Mouse (Mus musculus) spleen, postnatal 14 days (tissue): ENCODE data around the gene Arhgap44.

Source experiments
- DNase-seq, 2 experiments: peaks; one replicate each; pipeline ENCODE4 v3.0.0; 2021 to 2022; ENCODE audit warnings: low spot score in 2 of 2

Gene Arhgap44

DNA sequence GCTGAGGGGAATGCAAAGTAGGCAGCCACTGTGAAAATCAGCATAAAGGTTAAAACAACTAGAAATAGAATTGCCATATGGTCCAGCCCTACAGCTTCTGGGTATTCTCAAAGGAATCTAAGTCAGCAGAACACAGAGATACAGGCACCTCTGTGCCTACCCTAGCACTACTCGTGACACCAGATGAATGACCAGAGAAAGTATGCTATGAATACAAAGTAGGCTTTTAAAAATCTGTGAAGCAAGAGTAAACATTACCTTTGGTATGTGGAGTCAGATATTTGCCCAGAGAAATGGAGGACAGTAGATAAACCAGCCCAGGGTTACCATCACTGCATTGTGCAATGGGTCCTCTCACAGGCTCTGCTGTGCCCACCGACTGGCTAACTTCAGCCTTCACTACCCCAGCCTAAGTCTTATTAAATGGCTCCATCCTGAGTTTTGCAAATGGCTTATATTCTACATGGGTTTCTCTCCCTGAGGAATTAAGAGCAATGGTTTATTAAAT lies 25.6 kb downstream of the Arhgap44 start:
- no peak for DNase-seq

DNA sequence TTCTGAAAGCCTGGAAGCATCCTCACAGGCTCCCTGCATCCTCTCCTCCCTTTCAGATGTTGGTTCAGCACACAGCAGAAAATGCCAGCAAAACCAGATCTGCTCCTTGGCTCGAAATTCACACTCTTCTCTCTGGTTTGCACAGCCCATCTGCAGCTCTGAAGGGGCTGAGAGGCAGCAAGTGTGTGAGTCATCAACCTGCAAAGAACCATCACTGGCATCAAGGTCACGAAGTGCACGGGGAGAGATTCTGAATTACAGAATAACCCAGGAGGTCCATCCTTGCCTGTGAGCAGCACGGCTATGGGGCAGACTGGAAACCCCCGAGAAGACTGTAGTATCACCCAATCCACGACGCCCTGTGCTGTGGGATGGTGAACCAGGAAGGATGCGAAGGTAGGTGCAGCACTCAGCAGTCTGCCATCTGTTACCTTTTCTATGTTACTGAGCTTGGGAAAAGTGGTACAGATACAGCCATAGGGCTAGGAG lies 27.5 kb downstream of the Arhgap44 start:
- no peak for DNase-seq

DNA sequence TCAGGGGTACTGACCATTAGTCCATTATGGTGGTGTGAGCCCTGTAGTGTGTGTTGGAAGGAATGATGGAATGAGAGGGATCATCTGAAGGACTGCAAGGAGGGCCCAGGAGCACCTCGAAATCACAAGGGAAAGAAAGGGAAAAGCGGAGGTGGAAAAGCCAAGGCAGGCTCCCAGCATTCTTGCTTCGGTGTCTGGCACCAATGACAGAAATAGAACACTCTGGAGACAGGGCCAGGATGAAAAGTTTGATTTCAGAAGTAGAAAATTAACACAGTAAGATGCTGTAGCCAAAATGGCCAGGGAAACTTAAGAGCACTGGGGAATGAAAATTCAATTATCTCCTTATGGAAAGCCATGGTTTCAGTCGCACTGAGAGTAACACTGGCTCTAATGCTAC lies 29.1 kb downstream of the Arhgap44 start:
- no peak for DNase-seq

DNA sequence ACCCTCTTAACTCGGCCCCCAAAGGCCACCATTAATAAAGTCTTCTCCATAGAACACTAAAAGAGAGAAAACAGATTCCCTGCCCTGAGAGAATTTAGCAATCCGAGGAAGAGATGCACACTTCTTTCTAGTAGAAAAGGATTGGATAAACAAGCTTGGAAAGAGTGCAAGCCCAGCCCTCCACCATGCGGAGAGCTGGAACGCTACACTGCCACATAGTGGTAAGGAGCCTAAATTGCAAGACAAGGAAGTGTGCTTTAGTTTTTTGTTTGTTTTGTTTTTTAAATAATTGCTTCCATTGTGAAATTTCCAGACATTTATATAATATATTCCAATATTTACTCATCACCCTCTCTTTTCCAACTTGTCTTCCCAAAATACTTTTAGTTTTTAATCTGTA lies 33.7 kb downstream of the Arhgap44 start:
- DNase-seq, result no peak

DNA sequence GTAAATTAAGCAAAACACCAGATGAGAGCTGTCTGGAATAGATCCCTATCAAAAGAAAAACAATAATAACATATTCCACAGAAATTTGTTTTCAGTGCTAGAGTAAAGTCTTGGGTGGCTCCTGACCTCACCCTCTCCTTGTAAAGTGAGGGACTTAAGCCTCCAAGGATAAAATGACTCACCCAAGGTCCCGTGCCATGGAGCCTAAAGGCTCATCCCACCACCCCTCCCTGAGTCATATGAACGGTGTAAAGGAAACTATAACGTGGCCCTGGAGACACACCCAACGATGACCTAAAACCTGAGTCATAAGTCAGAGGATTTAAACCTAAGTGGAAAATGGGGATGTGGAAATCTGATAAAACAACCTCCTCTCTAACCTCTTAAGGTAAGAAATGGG lies 34.1 kb downstream of the Arhgap44 start:
- no peak for DNase-seq

DNA sequence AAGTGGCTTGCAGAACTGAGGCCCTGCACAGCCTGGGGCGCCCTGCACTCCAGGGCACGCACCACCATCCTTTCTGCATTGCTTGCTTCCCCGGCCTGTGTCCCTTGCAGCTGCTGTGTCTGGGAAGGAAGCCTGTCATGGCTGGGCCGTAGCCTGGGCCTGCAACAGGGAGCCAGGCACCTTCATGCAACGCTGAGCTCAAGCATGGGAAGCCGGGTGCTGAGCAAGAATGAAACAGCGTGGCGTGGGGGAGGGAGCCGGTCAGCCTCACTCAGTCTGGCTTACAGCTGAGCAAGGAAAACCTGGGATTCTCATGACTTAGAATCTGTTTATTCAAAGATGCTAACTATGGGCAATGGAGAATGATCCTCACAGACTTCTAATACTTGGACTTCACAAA lies 36.2 kb downstream of the Arhgap44 start:
- DNase-seq, result no peak

DNA sequence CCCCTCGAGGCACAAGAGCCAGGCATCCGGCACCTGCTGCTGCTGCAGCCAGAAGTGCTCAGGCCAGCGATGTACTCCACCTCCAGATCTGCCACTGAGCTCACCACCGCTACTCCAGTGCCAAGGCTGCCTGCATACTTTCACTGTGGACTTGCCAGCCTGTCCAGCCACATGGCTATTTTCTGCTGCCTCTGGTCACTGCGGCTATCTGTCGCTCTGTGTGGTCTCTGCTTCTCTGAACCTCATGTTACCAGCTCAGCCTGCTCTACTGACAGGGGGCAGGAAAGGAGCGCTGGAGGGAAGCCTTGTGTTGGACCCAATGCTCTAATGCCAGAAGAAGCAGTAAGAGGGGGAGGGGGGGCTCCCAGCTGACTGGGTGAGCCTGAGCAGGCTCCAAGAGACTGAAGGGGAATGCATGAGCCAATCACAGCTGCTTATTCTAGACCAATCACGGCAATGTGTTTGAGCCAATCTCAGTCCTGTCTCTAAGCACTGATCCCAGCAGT lies 37.8 kb downstream of the Arhgap44 start:
- no peak for DNase-seq

DNA sequence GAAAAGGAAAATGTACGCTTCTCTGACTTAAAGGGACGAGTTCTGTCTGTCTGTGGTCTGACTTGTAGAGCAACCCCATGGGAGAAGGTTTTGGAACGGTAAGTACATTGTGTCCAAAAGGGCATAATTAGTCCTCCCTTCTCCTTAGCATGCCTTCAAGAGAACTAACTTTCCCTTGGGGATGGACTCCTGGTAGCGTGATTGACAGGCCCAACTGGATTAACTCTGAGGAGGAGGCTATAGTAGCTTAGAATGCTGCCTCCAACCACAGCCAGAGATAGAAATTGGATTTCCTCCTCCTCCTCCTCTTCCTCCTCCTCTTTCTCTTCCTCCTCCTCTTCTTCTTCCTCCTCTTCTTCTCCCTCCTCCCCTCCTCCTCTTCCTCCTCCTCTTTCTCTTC lies 42.5 kb downstream of the Arhgap44 start:
- DNase-seq, result no peak

DNA sequence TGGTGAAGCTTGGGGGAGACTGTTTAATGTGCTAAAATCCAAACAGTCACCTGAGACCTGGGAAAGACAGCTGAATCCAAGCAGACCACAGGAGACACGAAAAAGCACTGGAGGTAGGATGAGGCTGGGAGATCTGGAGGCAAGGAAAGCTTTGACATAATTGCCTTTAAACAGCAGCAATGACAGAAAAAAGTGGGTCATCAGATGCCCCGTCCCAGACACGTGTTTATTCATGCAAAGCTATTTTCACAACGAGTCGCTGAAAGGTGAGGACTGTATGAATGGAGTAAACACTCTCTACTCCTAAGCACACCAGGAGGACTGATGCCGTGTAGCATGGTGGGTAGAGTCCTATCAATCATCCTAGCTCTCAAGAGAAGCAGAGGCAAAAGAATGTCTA lies 47.0 kb downstream of the Arhgap44 start:
- no peak for DNase-seq

DNA sequence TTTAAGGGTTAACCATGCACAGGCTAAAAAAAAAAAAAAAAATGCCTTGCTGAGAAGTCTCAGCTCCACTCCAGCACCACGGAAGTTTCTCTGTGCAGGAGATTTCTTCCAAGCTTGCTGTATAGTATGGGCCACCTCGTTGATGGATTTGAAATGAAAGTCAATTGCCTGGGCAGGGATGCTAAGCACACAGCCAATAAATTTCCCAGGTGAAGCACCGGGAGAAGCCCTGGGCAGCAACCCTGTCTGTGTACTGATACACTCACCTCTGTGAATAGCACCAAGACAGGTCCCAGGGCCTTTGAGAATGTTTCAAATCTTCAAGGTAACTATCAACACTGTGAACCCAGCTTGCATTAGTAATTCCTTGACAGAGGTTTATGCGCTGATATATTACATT lies 50.7 kb downstream of the Arhgap44 start:
- no peak for DNase-seq

DNA sequence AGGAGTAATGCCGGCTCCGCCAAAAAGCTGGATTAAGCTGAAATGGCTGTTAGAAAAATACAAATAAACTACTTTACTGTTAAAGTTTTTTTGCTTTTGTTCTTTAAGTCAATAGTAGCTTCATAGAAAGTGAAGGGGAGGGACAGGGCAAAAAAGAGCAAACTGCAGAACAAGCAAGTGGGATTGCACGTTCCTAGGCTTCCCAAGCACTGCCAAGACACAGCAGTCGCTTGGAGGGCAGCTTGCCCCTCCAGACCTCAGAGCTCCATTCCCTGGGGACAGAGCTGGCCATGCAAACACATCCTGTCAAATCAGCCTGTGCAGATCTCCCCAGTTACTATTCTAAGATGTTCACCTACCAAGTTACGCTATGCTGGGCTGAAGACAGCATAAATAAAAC lies 51.1 kb downstream of the Arhgap44 start:
- DNase-seq, result no peak

DNA sequence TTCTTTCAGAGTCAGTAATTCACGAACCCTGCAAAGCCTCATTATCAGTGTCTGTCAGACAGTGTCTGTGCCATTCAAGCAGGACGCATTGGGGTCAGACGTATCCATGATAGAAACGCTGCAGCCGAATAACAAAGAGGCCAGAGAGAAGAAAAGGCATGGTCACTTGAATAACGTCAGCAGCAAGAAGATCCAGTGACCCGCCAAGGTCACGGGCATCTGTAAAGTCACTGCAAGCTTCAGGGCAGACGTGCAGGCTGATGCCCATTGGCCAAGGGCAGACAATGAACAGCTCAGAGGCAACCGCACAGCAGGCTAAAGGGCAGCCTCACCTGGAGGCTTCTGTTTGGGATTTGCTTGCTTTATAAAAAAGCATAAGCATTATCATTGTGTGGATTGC lies 52.7 kb downstream of the Arhgap44 start:
- DNase-seq, result no peak

DNA sequence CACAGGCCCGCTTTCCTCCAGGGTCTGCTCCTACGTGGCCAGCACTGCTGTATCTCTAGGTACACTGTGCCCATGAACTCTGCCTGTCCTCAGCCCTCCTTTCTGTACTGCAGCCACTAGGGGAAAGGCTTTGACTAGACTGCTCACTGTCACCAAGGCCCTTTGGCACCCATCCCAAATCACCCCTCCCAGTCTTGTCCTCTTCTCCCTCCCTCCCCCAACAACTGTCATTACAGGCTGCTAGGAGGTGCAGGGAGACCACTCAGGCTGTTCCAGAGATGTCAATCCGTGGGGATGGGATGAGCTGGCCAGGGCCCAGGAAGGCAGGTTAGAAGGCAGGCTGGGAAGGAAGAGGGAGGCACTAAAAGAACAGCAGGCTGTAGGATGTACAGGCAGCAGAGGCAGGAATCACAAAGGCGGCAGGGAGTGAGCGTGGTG lies 55.0 kb downstream of the Arhgap44 start:
- DNase-seq, result no peak

DNA sequence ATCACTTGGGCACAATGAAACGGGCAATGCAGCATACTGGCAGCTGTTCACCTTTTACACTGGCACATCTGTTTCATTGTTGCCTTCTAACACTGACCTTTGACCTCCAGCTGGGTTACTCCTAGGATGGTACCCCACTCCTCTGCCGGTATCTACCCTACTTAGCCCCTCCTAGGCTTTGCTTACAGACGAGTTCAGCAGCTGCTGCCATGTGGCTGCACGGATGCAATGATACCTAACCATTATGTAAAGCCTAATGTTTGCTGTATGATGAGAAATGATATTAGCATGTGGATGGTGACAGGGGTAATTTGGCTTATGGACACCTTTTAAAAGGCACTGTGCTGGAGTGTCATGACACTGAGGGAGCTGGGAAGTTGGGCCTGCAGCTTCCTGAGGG lies 55.6 kb downstream of the Arhgap44 start:
- DNase-seq, result no peak

DNA sequence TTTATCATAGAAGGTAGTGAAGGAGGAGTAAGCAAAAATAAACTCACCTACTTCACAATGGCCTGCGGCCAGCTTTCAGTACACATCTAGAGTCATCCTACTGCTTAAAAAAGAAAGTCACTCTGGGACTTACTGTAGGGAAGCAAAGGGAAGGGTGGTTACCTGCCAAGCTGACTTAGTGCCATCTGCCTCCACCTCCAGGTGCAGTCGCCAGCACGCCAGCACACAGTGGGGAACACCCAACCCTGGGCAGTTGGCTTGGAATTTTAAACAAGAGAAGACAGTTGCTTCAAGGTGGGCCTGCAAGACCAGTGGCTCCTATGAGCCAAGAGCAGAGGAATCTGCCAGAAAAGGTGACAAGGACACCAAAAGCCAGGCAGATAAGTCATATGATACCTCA lies 58.7 kb downstream of the Arhgap44 start:
- no peak for DNase-seq

DNA sequence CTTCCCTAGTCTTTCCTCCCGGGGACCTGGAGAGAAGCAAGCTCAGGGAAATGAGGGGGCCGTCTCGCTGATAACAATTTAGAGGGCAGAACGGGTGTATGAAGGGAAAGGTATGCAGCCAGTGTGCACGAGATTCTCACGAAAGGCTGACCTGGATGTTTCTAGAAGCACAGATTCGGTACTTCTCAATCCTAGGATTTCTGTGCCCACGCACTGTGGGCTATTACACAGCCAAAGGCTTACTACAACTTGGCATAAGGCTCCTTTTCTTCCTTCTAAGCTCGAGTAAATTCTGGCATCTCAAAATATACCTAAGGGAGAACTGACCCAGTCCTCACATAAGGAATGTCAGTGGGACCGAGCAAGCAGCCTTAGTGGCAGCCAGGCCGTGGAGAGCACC lies 61.6 kb downstream of the Arhgap44 start:
- DNase-seq, result no peak

DNA sequence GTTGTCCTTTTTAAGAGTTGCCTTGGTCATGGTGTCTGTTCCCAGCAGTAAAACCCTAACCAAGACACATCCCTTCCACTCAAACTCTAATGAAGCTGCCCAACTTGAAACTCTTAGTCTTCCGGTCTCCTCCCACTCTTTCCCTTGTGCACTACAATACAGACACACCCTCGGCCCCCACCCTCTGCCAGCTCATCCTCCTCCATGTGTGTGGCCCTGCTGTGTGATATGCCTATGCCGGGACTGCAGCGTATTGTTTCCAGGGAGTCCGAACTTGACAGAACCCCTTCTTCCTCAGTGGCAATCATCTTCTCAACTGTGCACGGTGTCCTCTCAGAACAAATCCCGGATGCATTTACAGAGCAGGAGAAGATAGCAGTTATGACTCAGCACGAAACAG lies 62.7 kb downstream of the Arhgap44 start:
- DNase-seq, result no peak

DNA sequence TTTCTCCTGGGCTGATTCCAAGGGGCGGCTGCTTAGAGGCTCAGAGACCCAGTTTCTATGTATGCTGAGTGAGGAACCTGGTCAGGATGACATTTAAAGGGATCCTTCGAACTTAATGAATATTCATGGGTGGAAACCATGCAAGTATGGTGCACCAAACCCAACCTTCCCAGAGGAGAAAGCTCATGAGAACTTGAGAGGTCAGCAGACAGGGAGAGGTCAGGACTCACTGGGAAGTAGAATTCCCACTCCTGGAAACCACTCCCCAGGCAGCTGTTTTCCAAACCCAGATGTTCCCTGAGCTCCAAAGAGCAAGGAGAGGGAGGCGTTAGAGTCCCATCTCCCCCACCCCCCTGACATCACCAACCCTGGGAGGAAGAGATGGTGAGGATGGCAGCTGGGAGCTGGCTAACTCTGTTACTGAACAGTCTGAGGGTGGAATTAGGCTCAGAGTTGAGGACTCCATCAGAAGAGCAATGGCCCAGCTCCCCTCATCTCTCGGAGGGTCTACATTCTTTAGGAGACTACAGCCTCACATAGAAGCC lies 65.2 kb downstream of the Arhgap44 start:
- DNase-seq, result no peak

DNA sequence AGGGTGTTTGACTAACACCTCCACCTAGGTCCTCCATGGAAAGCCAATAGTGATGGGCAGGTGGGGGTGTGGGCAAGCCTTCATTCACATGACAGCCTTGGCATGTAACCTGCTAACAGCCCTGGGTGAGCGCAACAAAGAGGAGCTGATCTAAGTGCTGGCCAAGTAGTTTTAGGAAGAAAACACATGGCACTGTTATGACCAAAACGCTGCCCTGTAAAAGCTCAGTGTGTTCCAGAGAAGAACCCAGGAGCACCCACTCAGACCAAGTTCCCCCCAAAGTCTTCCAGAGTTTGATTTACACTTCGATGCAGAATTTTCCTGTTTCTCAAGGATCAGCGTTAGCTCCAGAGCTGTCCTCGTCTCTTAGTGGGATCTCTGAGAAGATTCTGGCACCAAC lies 65.9 kb downstream of the Arhgap44 start:
- DNase-seq, result no peak

DNA sequence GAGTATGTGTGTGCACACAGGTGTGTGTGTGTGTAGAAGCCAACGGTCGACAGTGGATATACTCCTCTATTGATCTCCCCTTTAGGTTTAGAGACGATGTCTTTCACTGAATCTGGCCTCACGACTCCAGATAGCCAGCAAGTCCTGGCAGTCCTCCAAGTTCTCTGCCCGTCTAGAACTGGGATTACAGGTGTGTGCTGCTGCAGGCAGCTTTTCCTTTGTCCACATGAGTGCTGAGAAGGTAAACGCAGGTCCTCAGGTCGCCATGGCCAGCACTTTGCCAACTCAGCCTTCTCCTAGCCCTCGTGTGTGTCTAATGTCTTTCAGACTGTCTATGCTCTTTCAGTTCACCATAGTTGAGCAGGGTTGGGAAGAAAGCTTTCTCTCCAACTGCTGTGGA lies 69.9 kb downstream of the Arhgap44 start:
- DNase-seq, result no peak

DNA sequence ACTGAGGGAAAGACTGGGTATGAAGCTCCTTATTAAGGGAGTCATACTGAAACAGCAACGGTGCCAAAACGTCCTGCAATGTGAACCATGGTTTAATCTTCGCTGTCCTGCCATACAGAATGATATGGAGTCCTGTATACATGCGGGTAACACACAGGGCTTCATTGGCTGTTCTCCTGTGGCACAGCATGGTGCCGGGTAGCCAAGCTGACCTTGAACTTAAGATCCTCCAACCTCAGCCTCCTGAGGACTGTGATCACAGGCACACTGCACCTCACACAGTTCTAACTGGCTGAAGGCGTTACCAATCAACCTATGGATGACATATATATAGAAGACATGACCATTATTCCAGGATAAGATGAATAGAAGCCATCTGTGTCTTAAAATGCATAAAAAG lies 72.4 kb downstream of the Arhgap44 start:
- DNase-seq, result no peak

DNA sequence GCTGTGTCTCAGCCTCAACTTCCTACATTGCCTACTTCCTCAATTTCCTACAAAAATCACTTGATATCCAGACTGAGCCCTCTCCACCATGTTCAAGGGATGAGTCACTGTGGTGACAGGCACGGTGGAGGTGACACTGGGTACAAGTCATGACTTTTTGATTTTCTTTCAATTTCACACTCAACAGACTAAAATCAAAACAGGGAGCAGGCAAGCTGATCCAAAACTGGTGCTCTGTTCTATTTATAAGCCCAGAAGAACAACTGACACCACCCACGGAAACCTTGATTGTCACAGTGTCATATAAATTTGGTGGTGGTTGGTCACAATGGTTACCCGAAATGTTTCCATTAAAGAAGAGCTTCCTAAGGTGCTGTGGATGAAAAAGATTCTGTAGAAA lies 72.8 kb downstream of the Arhgap44 start:
- DNase-seq, result no peak

DNA sequence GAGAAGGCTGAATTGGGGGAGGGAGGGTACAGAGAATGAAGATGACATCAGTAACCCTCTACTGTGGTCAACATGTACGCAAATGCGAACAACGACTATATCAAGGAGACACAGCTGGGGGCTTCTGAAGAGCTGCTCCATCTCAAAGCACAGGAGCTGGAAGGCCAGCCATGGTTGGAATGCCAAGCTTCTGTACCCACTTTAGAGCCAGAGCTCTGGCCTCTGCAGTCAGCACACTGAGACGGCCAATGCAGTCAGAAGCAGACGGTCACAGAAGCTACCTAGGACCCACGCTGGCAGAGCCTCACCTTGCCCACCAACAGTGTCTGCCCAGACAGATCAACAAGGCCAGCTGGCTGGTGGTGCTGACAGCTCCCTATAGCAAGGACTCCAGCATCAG lies 73.5 kb downstream of the Arhgap44 start:
- DNase-seq, result no peak
